Mouse (Mus musculus) testis, adult 2 months (tissue): Measurements from ENCODE around the gene Mall.

Experiments
- CTCF ChIP-seq: fragments of 200-500 bp; IDR thresholded peaks from 2 replicates; pipeline ENCODE4 v1.5.1; 2012; ENCODE audit warnings: low read depth, mild to moderate bottlenecking, inconsistent platforms, low read length, moderate library complexity; ENCODE audit not compliant: control insufficient read depth, insufficient read depth, insufficient replicate concordance
- POLR2A ChIP-seq: fragments of 200-500 bp; IDR thresholded peaks from 2 replicates; pipeline ENCODE4 v1.6.1; 2012; ENCODE audit warnings: low read depth, mild to moderate bottlenecking, inconsistent platforms, low read length, moderate library complexity; ENCODE audit not compliant: control insufficient read depth

DNA sequence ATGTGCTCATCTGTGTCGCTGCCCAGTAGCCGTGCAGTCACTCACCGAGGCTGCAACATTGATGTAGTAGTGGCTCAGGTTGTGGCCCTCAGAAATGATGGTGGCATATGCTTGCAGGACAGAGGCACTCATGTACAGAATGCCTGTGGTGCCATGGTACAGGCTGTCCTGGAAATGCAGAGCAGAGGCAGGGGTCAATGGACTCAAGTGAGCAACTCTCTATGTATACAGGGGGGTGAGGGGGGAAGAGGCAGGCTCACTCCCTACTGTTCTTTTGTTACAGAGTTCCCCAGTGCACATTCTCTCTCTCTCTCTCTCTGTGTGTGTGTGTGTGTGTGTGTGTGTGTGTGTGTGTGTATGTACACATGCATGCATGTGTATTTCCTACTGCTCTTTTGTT, 20.9 kb downstream of the Mall start:
- no peak for TF ChIP-seq CTCF
- no peak for TF ChIP-seq POLR2A
